In genomic region chr4:71626626-71627025, GRCm38 (mm10) we compare ENCODE assay signal across 30 mouse cellular contexts.
A peak's percentile ranks its signal among the peaks of the same experiment; 100 is the strongest.
DNase-seq lines count a peak whose midpoint lies in the region; ATAC-seq and TF ChIP-seq lines count a peak whose summit lies in the region.
"Had no signal": no experiment of that assay in that cellular context is flagged by ENCODE, and none has a peak within 500 bp of the region (broad histone marks: within the 10 kb centered on the region; RNA-seq: fewer than 3 reads in every experiment).

No protein-coding gene starts in this region.

- no peaks in the 10 kb centered on the region for H3K27me3 ChIP-seq in hindbrain, embryonic 10.5 days (ENCODE audit: insufficient read depth, poor library complexity, severe bottlenecking)
- no peaks in the 10 kb centered on the region for H3K27me3 ChIP-seq in hindbrain, embryonic 13.5 days
- H3K27me3 ChIP-seq in neural tube, embryonic 15.5 days (replicated peaks) = no peaks in the 10 kb centered on the region
- H3K27me3 ChIP-seq in intestine, postnatal 0 days (replicated peaks; ENCODE audit: control insufficient read depth, insufficient read depth, low read length) = no peaks in the 10 kb centered on the region
- H3K27me3 ChIP-seq: embryonic facial prominence, embryonic 15.5 days; forebrain, embryonic 13.5 days; kidney, embryonic 15.5 days; limb, embryonic 12.5 days; lung, embryonic 15.5 days; midbrain, embryonic 15.5 days had no signal

- no peak for ATAC-seq in hindbrain, embryonic 13.5 days (ENCODE audit: low FRiP score)
- no peak for ATAC-seq in neural tube, embryonic 15.5 days (ENCODE audit: low FRiP score)
- ATAC-seq in frontal cortex, adult (ENCODE audit: low TSS enrichment) = no peak
- ATAC-seq in intestine, postnatal 0 days = no peak
- ATAC-seq: CD4-positive, CD25-positive, alpha-beta regulatory T cell, adult 4 months; forebrain, embryonic 13.5 days; inflammation-experienced regulatory T-cells, adult 6 months; midbrain, embryonic 15.5 days had no signal

- H3K4me2 ChIP-seq in hindbrain, embryonic 13.5 days = no peak overlapping the region
- no peak overlapping the region for H3K4me2 ChIP-seq in neural tube, embryonic 15.5 days
- H3K4me2 ChIP-seq in intestine, postnatal 0 days (replicated peaks; ENCODE audit: low read depth) = no peak overlapping the region
- H3K4me2 ChIP-seq: embryonic facial prominence, embryonic 15.5 days; forebrain, embryonic 13.5 days; heart, embryonic 11.5 days; kidney, embryonic 15.5 days; limb, embryonic 12.5 days; lung, embryonic 15.5 days; midbrain, embryonic 15.5 days had no signal

- no peaks in the 10 kb centered on the region for H3K9me3 ChIP-seq in hindbrain, embryonic 10.5 days
- H3K9me3 ChIP-seq in hindbrain, embryonic 13.5 days = 0 out of 2 replicates have a peak, but pooled peaks cover 5% of the 10 kb centered on the region
- no peaks in the 10 kb centered on the region for H3K9me3 ChIP-seq in neural tube, embryonic 15.5 days (replicated peaks)
- H3K9me3 ChIP-seq in intestine, postnatal 0 days (ENCODE audit: control insufficient read depth) = no peaks in the 10 kb centered on the region
- H3K9me3 ChIP-seq: embryonic facial prominence, embryonic 15.5 days; forebrain, embryonic 13.5 days; kidney, embryonic 15.5 days; limb, embryonic 12.5 days; lung, embryonic 15.5 days; midbrain, embryonic 15.5 days had no signal

- no peak overlapping the region for H3K9ac ChIP-seq in hindbrain, embryonic 13.5 days
- no peak overlapping the region for H3K9ac ChIP-seq in neural tube, embryonic 15.5 days (replicated peaks)
- H3K9ac ChIP-seq in intestine, postnatal 0 days (ENCODE audit: low read depth, low read length) = no peak overlapping the region
- H3K9ac ChIP-seq: embryonic facial prominence, embryonic 15.5 days; forebrain, embryonic 13.5 days; kidney, embryonic 15.5 days; limb, embryonic 12.5 days; lung, embryonic 15.5 days; midbrain, embryonic 15.5 days had no signal

- DNase-seq in hindbrain, embryonic 10.5 days (ENCODE audit: low spot score) = no peak
- DNase-seq in neural tube, embryonic 10.5 days (ENCODE audit: extremely low spot score, low spot score) = peak; percentile 23
- peak; percentile 64 for DNase-seq in mesoderm, embryonic 11.5 days (ENCODE audit: low read depth, low spot score)
- DNase-seq in yolk sac, embryonic 10.5 days (ENCODE audit: low spot score) = peak; percentile 2
- DNase-seq: adrenal gland, postnatal 25 days; cerebellum, adult 18-20 months; cerebellum, postnatal 10 days; gastrocnemius, adult 2 months; gastrocnemius, postnatal 36 days; heart, adult 18-20 months; kidney, adult 18-20 months; kidney, postnatal 25 days; lung, postnatal 36 days; right cerebral cortex, adult 18-20 months; spleen, adult 18-20 months; thymus, postnatal 25 days had no signal

- TF ChIP-seq CTCF in intestine, postnatal 0 days (IDR thresholded peaks at IDR 0.05; ENCODE audit: low read depth) = no peak

- H3K4me1 ChIP-seq in hindbrain, embryonic 10.5 days (replicated peaks) = peaks cover 6% of the 10 kb centered on the region
- H3K4me1 ChIP-seq in hindbrain, embryonic 13.5 days (replicated peaks) = peaks cover 7% of the 10 kb centered on the region; the same call in 1 of the 2 replicates
- H3K4me1 ChIP-seq in neural tube, embryonic 15.5 days = no peaks in the 10 kb centered on the region
- H3K4me1 ChIP-seq in intestine, postnatal 0 days (replicated peaks; ENCODE audit: control insufficient read depth, insufficient read depth, low read length) = no peaks in the 10 kb centered on the region
- H3K4me1 ChIP-seq: embryonic facial prominence, embryonic 15.5 days; forebrain, embryonic 13.5 days; kidney, embryonic 15.5 days; limb, embryonic 12.5 days; lung, embryonic 15.5 days; midbrain, embryonic 15.5 days had no signal

- H3K27ac ChIP-seq in hindbrain, embryonic 10.5 days = peak overlapping the region; percentile 53; the same call in 1 of the 2 replicates
- H3K27ac ChIP-seq in hindbrain, embryonic 13.5 days = no peak overlapping the region
- H3K27ac ChIP-seq in neural tube, embryonic 15.5 days (replicated peaks) = no peak overlapping the region
- H3K27ac ChIP-seq in intestine, postnatal 0 days (ENCODE audit: low read depth, low read length) = no peak overlapping the region
- H3K27ac ChIP-seq: embryonic facial prominence, embryonic 15.5 days; forebrain, embryonic 13.5 days; gastrocnemius, adult 2 months; kidney, embryonic 15.5 days; left cerebral cortex, adult 2 months; limb, embryonic 12.5 days; lung, embryonic 15.5 days; midbrain, embryonic 15.5 days had no signal

- H3K4me3 ChIP-seq in hindbrain, embryonic 10.5 days = no peak overlapping the region
- H3K4me3 ChIP-seq in hindbrain, embryonic 13.5 days = no peak overlapping the region
- no peak overlapping the region for H3K4me3 ChIP-seq in neural tube, embryonic 15.5 days (replicated peaks)
- H3K4me3 ChIP-seq in intestine, postnatal 0 days (ENCODE audit: low read depth, low read length) = no peak overlapping the region
- H3K4me3 ChIP-seq: embryonic facial prominence, embryonic 15.5 days; forebrain, embryonic 13.5 days; gastrocnemius, adult 2 months; kidney, embryonic 15.5 days; left cerebral cortex, adult 2 months; limb, embryonic 12.5 days; lung, embryonic 15.5 days; midbrain, embryonic 15.5 days had no signal

- H3K36me3 ChIP-seq in hindbrain, embryonic 10.5 days = no peaks in the 10 kb centered on the region
- H3K36me3 ChIP-seq in hindbrain, embryonic 13.5 days = no peaks in the 10 kb centered on the region
- H3K36me3 ChIP-seq in neural tube, embryonic 15.5 days = no peaks in the 10 kb centered on the region
- H3K36me3 ChIP-seq in intestine, postnatal 0 days (ENCODE audit: control insufficient read depth, insufficient read depth) = no peaks in the 10 kb centered on the region
- H3K36me3 ChIP-seq: embryonic facial prominence, embryonic 15.5 days; kidney, embryonic 15.5 days; limb, embryonic 12.5 days; lung, embryonic 15.5 days; midbrain, embryonic 15.5 days had no signal

- WGBS in hindbrain, embryonic 10.5 days = 38% methylated on average over 1 of the region's 1 CpGs
- WGBS in hindbrain, embryonic 13.5 days = 11% methylated on average over 1 of the region's 1 CpGs
- 13% methylated on average over 1 of the region's 1 CpGs for WGBS in neural tube, embryonic 15.5 days
- 58% methylated on average over 1 of the region's 1 CpGs for WGBS in intestine, postnatal 0 days
